ENCODE assay signal across 7 mouse cellular contexts in the genomic region with DNA sequence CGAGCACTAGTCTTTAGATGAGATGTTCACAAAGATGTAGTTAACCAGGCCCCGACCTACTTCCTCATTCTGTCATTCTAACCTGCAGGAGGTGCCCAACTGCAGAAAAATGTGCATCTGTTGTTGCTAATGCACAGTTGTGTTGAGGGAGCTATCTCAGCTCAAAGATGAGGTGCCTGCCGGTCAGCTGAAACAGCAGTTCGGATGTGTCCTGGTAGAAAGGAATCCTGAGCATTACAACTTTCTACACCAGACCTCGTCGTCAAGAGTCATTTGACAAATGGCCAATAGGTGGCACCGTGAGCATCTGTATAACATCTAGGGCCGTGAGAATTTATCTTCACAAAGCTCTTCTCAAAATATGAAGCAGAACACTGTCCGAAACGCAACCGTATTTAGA. TPM values are rescaled to one million over a fixed set of nuclear protein-coding genes. Genes with fewer than 3 reads are reported as not detected.
DNase-seq lines count a peak whose midpoint lies in the region; ATAC-seq and TF ChIP-seq lines count a peak whose summit lies in the region.

No protein-coding gene starts in this region.

- CTCF ChIA-PET in Patski (lab: Charles Lee), result interaction anchor here (0.6 to 3.7 kb wide), 12 partner anchors 10 to 619 kb away, joined by 3 to 21 read pairs (median 4); a partner anchor contains a TSS

- H3K27me3 ChIP-seq in midbrain, embryonic 10.5 days (ENCODE audit: low read depth, poor library complexity, severe bottlenecking), result no peaks in the 10 kb centered on the region
- no peaks in the 10 kb centered on the region for H3K27me3 ChIP-seq in midbrain, embryonic 13.5 days
- H3K27me3 ChIP-seq in Patski, result no peaks in the 10 kb centered on the region

- peak; percentile 51 for DNase-seq in midbrain, embryonic 10.5 days (ENCODE audit: low spot score)
- no peak for DNase-seq in Patski (ENCODE audit: low read depth, low spot score)
- DNase-seq in cerebellum, postnatal 25 days, result peak; percentile 18 to 63
- DNase-seq in left cerebral cortex, postnatal 14 days (ENCODE audit: low spot score in 2 of 2), result peak; percentile 73 to 76
- DNase-seq in natural killer cell, adult 2 months (ENCODE audit: low spot score in 2 of 2), result peak; percentile 9

- POLR2A ChIA-PET in Patski (lab: Charles Lee), result no interaction called here

- H3K27ac ChIP-seq in midbrain, embryonic 10.5 days (replicated peaks), result no peak overlapping the region
- no peak overlapping the region for H3K27ac ChIP-seq in midbrain, embryonic 13.5 days

- no peak overlapping the region for H3K4me2 ChIP-seq in midbrain, embryonic 13.5 days (replicated peaks)

- intact Hi-C loops in left cerebral cortex, postnatal 14 days (cut with DNase I), result loop anchor here (10.0 kb wide), 1 partner anchor 448 kb away; no protein-coding TSS in a partner anchor

- no peak for ATAC-seq in midbrain, embryonic 13.5 days
- ATAC-seq in Patski, result peak; percentile 83
- ATAC-seq in hematopoietic stem cell, adult 5-6 weeks (replicated peaks in 1 of 2; ENCODE audit: insufficient read depth in 1 of 2, low FRiP score in 2 of 2, low TSS enrichment in 1 of 2, low read depth in 1 of 2, poor library complexity in 2 of 2, severe bottlenecking in 2 of 2), result peak; percentile 68 to 72; a peak in 3 of 4 replicates

- peak; percentile 77 for TF ChIP-seq CTCF in Patski (IDR thresholded peaks at IDR 0.05)

- no peak overlapping the region for H3K9ac ChIP-seq in midbrain, embryonic 13.5 days (replicated peaks)

- H3K4me1 ChIP-seq in midbrain, embryonic 10.5 days, result peaks cover 13% of the 10 kb centered on the region
- 0 out of 2 replicates have a peak, but pooled peaks cover 5% of the 10 kb centered on the region for H3K4me1 ChIP-seq in midbrain, embryonic 13.5 days (replicated peaks)

- in situ Hi-C loops in Patski (cut with MboI; ENCODE audit: low pct_unique_long_range_greater_than_20kb), result no loop called here

- no peaks in the 10 kb centered on the region for H3K9me3 ChIP-seq in midbrain, embryonic 10.5 days (replicated peaks)
- H3K9me3 ChIP-seq in midbrain, embryonic 13.5 days, result no peaks in the 10 kb centered on the region

- H3K4me3 ChIP-seq in midbrain, embryonic 10.5 days, result no peak overlapping the region
- H3K4me3 ChIP-seq in midbrain, embryonic 13.5 days (replicated peaks), result no peak overlapping the region

- no peaks in the 10 kb centered on the region for H3K36me3 ChIP-seq in midbrain, embryonic 10.5 days
- H3K36me3 ChIP-seq in midbrain, embryonic 13.5 days, result no peaks in the 10 kb centered on the region

- WGBS in midbrain, embryonic 10.5 days, result 42% methylated on average over 11 of the region's 11 CpGs
- 33% methylated on average over 11 of the region's 11 CpGs for WGBS in midbrain, embryonic 13.5 days

RNA-seq across cellular contexts. Expression of a gene that starts 30.4 kb away (rescaled TPM):
- 59.4 and 65.7 TPM in 2 replicates for polyA plus RNA-seq in midbrain, embryonic 10.5 days (2016; fragmentation: Nextera tagmentation; extraction: Ambion mirVana)
- 45.5 and 46.7 TPM in 2 replicates for polyA plus RNA-seq in midbrain, embryonic 13.5 days (2015; fragmentation: Nextera tagmentation; extraction: Ambion mirVana)
- polyA plus RNA-seq in Patski (2021), result 41.9 TPM
- total RNA-seq in hematopoietic stem cell, adult 5-6 weeks (2017), result 82.5 and 82.9 TPM in 2 replicates
- 10 to 100 TPM; 14.2 to 15.8 TPM for total RNA-seq in left cerebral cortex, postnatal 14 days (2021)

RNA-seq across cellular contexts. Expression of a gene that starts 55.3 kb away (rescaled TPM):
- 0.44 and 0.73 TPM in 2 replicates for polyA plus RNA-seq in midbrain, embryonic 10.5 days (2016; fragmentation: Nextera tagmentation; extraction: Ambion mirVana)
- polyA plus RNA-seq in midbrain, embryonic 13.5 days (2015; fragmentation: Nextera tagmentation; extraction: Ambion mirVana), result 0.24 and 0.36 TPM in 2 replicates
- 0.21 TPM for polyA plus RNA-seq in Patski (2021)
- 17.7 and 19.2 TPM in 2 replicates for total RNA-seq in hematopoietic stem cell, adult 5-6 weeks (2017)
- under 1 TPM; 0.27 to 0.72 TPM for total RNA-seq in left cerebral cortex, postnatal 14 days (2021)

RNA-seq across cellular contexts. Expression of a gene that starts 55.8 kb away (rescaled TPM):
- polyA plus RNA-seq in midbrain, embryonic 10.5 days (2016; fragmentation: Nextera tagmentation; extraction: Ambion mirVana), result 93.2 and 93.3 TPM in 2 replicates
- 95.0 and 98.6 TPM in 2 replicates for polyA plus RNA-seq in midbrain, embryonic 13.5 days (2015; fragmentation: Nextera tagmentation; extraction: Ambion mirVana)
- 187 TPM for polyA plus RNA-seq in Patski (2021)
- total RNA-seq in hematopoietic stem cell, adult 5-6 weeks (2017), result 84.9 and 109 TPM in 2 replicates
- total RNA-seq in left cerebral cortex, postnatal 14 days (2021), result 10 to 100 TPM; 60.3 to 63.5 TPM
